ENCODE assay signal across 8 mouse cellular contexts in genomic region chr2:30442498-30442890, GRCm38 (mm10). TPM values are rescaled to one million over a fixed set of nuclear protein-coding genes. Genes with fewer than 3 reads are reported as not detected.
A peak's percentile ranks its signal among the peaks of the same experiment; 100 is the strongest.
DNase-seq lines count a peak whose midpoint lies in the region; ATAC-seq lines count a peak whose summit lies in the region.

No protein-coding gene starts in this region.

- peak overlapping the region; percentile 91 for H3K9ac ChIP-seq in heart, embryonic 13.5 days
- H3K9ac ChIP-seq in liver, embryonic 15.5 days, result no peak overlapping the region

- no peaks in the 10 kb centered on the region for H3K27me3 ChIP-seq in heart, embryonic 13.5 days (replicated peaks)
- no peaks in the 10 kb centered on the region for H3K27me3 ChIP-seq in liver, embryonic 15.5 days

- WGBS in heart, embryonic 13.5 days, result 31% methylated on average over 5 of the region's 5 CpGs
- WGBS in liver, embryonic 15.5 days (ENCODE audit: insufficient replicate concordance), result 77% methylated on average over 5 of the region's 5 CpGs

- H3K36me3 ChIP-seq in heart, embryonic 13.5 days, result peaks cover 71% of the 10 kb centered on the region
- H3K36me3 ChIP-seq in liver, embryonic 15.5 days (replicated peaks), result peaks cover 99% of the 10 kb centered on the region

- H3K4me3 ChIP-seq in heart, embryonic 13.5 days, result peak overlapping the region; percentile 49
- H3K4me3 ChIP-seq in liver, embryonic 15.5 days (replicated peaks), result no peak overlapping the region

- DNase-seq in adrenal gland, adult 2 months, result peak; percentile 41
- no peak for DNase-seq in adrenal gland, postnatal 10 days
- DNase-seq in 3T3-L1 (ENCODE audit: low read depth, low spot score), result peak; percentile 28
- DNase-seq in right cerebral cortex, postnatal 25 days, result no peak
- DNase-seq in spleen, postnatal 14 days (ENCODE audit: low spot score in 2 of 2), result no peak
- DNase-seq in left cerebral cortex, postnatal 36 days (ENCODE audit: low spot score in 2 of 2), result no peak

- no peaks in the 10 kb centered on the region for H3K9me3 ChIP-seq in heart, embryonic 13.5 days
- H3K9me3 ChIP-seq in liver, embryonic 15.5 days (replicated peaks), result no peaks in the 10 kb centered on the region

- peaks cover 83% of the 10 kb centered on the region for H3K4me1 ChIP-seq in heart, embryonic 13.5 days
- peaks cover 53% of the 10 kb centered on the region for H3K4me1 ChIP-seq in liver, embryonic 15.5 days (replicated peaks)

- H3K27ac ChIP-seq in heart, embryonic 13.5 days (replicated peaks), result peak overlapping the region; percentile 100
- peak overlapping the region; percentile 82 for H3K27ac ChIP-seq in liver, embryonic 15.5 days (replicated peaks)

- peak overlapping the region; percentile 77 for H3K4me2 ChIP-seq in heart, embryonic 13.5 days
- H3K4me2 ChIP-seq in liver, embryonic 15.5 days, result peak overlapping the region; percentile 47

- intact Hi-C loops in left cerebral cortex, postnatal 36 days (cut with DNase I), result no loop called here

- no peak for ATAC-seq in heart, embryonic 13.5 days (ENCODE audit: extremely low read depth, insufficient number of reproducible peaks, low FRiP score, low TSS enrichment)
- no peak for ATAC-seq in liver, embryonic 15.5 days (ENCODE audit: insufficient read depth)

RNA-seq across cellular contexts. Expression of gene Ptpa, which starts 26.7 kb away (rescaled TPM):
- total RNA-seq in adrenal gland, adult 2 months (2021), result 100 to 1,000 TPM; 124 to 147 TPM
- 235 and 242 TPM in 2 replicates for polyA plus RNA-seq in adrenal gland, adult 2 months (2012; rRNA removed)
- 100 to 1,000 TPM; 152 to 170 TPM for total RNA-seq in adrenal gland, postnatal 10 days (2021)
- 100.0 and 109 TPM in 2 replicates for polyA plus RNA-seq in heart, embryonic 13.5 days (2015; fragmentation: Nextera tagmentation; extraction: Ambion mirVana)
- polyA plus RNA-seq in liver, embryonic 15.5 days (2015; fragmentation: Nextera tagmentation; extraction: Ambion mirVana), result 129 and 141 TPM in 2 replicates
- 100 to 1,000 TPM; 175 to 182 TPM for total RNA-seq in left cerebral cortex, postnatal 36 days (2021)

RNA-seq across cellular contexts. Expression of gene Crat, which starts 26.9 kb away (rescaled TPM):
- 100 to 1,000 TPM; 216 to 274 TPM for total RNA-seq in adrenal gland, adult 2 months (2021)
- 326 and 448 TPM in 2 replicates for polyA plus RNA-seq in adrenal gland, adult 2 months (2012; rRNA removed)
- 100 to 1,000 TPM; 317 to 355 TPM for total RNA-seq in adrenal gland, postnatal 10 days (2021)
- 74.5 and 76.8 TPM in 2 replicates for polyA plus RNA-seq in heart, embryonic 13.5 days (2015; fragmentation: Nextera tagmentation; extraction: Ambion mirVana)
- 24.3 and 29.0 TPM in 2 replicates for polyA plus RNA-seq in liver, embryonic 15.5 days (2015; fragmentation: Nextera tagmentation; extraction: Ambion mirVana)
- 10 to 100 TPM; 46.3 to 54.5 TPM for total RNA-seq in left cerebral cortex, postnatal 36 days (2021)

RNA-seq across cellular contexts. Expression of gene Ier5l, which starts 31.5 kb away (rescaled TPM):
- 1 to 10 TPM; 2.4 to 7.8 TPM for total RNA-seq in adrenal gland, adult 2 months (2021)
- 30.6 and 39.4 TPM in 2 replicates for polyA plus RNA-seq in adrenal gland, adult 2 months (2012; rRNA removed)
- 1 to 10 TPM; 5.9 to 8.4 TPM for total RNA-seq in adrenal gland, postnatal 10 days (2021)
- 0.96 and 1.0 TPM in 2 replicates for polyA plus RNA-seq in heart, embryonic 13.5 days (2015; fragmentation: Nextera tagmentation; extraction: Ambion mirVana)
- 0.06 and 0.16 TPM in 2 replicates for polyA plus RNA-seq in liver, embryonic 15.5 days (2015; fragmentation: Nextera tagmentation; extraction: Ambion mirVana)
- total RNA-seq in left cerebral cortex, postnatal 36 days (2021), result 10 to 100 TPM; 17.9 to 21.3 TPM

RNA-seq across cellular contexts. Expression of gene Dolpp1, which starts 50.4 kb away (rescaled TPM):
- 10 to 100 TPM; 16.5 to 21.9 TPM for total RNA-seq in adrenal gland, adult 2 months (2021)
- 70.6 and 82.0 TPM in 2 replicates for polyA plus RNA-seq in adrenal gland, adult 2 months (2012; rRNA removed)
- total RNA-seq in adrenal gland, postnatal 10 days (2021), result 10 to 100 TPM; 14.5 to 23.6 TPM
- 18.8 and 23.2 TPM in 2 replicates for polyA plus RNA-seq in heart, embryonic 13.5 days (2015; fragmentation: Nextera tagmentation; extraction: Ambion mirVana)
- 16.6 and 19.1 TPM in 2 replicates for polyA plus RNA-seq in liver, embryonic 15.5 days (2015; fragmentation: Nextera tagmentation; extraction: Ambion mirVana)
- 10 to 100 TPM; 24.4 to 27.0 TPM for total RNA-seq in left cerebral cortex, postnatal 36 days (2021)

Comparison
In these comparisons a context has a peak if more than half of its experiments do, and no peak if none do; other contexts are left out.
1. DNase-seq: peak in adrenal gland, adult 2 months (single experiment) and 3T3-L1 (single experiment); none in adrenal gland, postnatal 10 days (single experiment), right cerebral cortex, postnatal 25 days (single experiment), spleen, postnatal 14 days (0 of 2) and left cerebral cortex, postnatal 36 days (0 of 2).